Mouse (Mus musculus): Measurements from ENCODE around the gene Rras2. TPM values are rescaled to one million over a fixed set of nuclear protein-coding genes. Genes with fewer than 3 reads are reported as not detected.

The Rras2 gene
- polyA plus RNA-seq, 1 experiment from 2014 or later = 8.1 TPM

DNA sequence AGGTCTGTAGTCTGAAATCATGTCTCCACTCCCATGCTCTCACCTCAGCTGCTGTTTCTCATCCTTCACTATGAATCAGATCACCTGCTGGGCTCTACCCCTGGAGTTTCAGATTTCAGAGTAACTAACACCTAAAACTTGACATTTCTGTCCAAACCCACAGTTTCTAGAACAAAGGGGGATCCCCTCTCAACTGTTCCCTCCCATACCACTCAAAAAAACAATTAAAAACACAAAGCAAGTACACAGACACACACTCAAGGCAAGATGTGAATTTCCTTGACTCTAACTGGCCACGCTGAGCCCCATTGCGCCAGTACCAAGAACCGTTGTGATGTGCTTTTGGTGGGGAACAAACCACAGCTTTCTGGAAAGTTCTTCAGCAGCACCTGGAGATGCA lies 21.8 kb upstream of the Rras2 start:
- Histone ChIP-seq H3K4me3 (ENCODE audit: low read depth, low read length) (no peak overlapping the region), H3K9ac (replicated peaks) (no peak overlapping the region), H3K4me2 (ENCODE audit: low read depth, low read length) (no peak overlapping the region), H3K27ac (ENCODE audit: low read depth) (no peak overlapping the region), H3K27me3 (ENCODE audit: insufficient read depth, low read length) (no peaks in the 10 kb centered on the region), H3K36me3 (replicated peaks; ENCODE audit: insufficient read depth, low read length) (no peaks in the 10 kb centered on the region), H3K9me3 (ENCODE audit: low read length) (no peaks in the 10 kb centered on the region), H3K4me1 (ENCODE audit: insufficient read depth) (peaks cover 4% of the 10 kb centered on the region; the same call in 1 of the 2 replicates)
- WGBS (ENCODE audit: insufficient replicate concordance) = 85% methylated on average over 3 of the region's 3 CpGs
- ATAC-seq = no peak
- TF ChIP-seq EP300 (IDR thresholded peaks at IDR 0.05; ENCODE audit: low read depth) = no peak
- TF ChIP-seq CTCF (IDR thresholded peaks at IDR 0.05; ENCODE audit: low read depth) = no peak
- no peak for DNase-seq

- ATAC-seq = no peak
- WGBS (ENCODE audit: insufficient replicate concordance) = 81% methylated on average over 2 of the region's 2 CpGs
- no peak overlapping the region for H3K27ac ChIP-seq (ENCODE audit: low read depth)
- peaks cover 4% of the 10 kb centered on the region; the same call in 1 of the 2 replicates for H3K4me1 ChIP-seq (ENCODE audit: insufficient read depth)
- DNase-seq = no peak
- H3K4me2 ChIP-seq (ENCODE audit: low read depth, low read length) = no peak overlapping the region
- H3K36me3 ChIP-seq (replicated peaks; ENCODE audit: insufficient read depth, low read length) = no peaks in the 10 kb centered on the region
- H3K27me3 ChIP-seq (ENCODE audit: insufficient read depth, low read length) = no peaks in the 10 kb centered on the region
- no peaks in the 10 kb centered on the region for H3K9me3 ChIP-seq (ENCODE audit: low read length)
- TF ChIP-seq CTCF (IDR thresholded peaks at IDR 0.05; ENCODE audit: low read depth) = no peak
- TF ChIP-seq EP300 (IDR thresholded peaks at IDR 0.05; ENCODE audit: low read depth) = no peak
- no peak overlapping the region for H3K4me3 ChIP-seq (ENCODE audit: low read depth, low read length)
- no peak overlapping the region for H3K9ac ChIP-seq (replicated peaks)
These were observed 20.7 kb upstream of the Rras2 start for GRCm38 (mm10) chr7:114138261-114138660.

DNA sequence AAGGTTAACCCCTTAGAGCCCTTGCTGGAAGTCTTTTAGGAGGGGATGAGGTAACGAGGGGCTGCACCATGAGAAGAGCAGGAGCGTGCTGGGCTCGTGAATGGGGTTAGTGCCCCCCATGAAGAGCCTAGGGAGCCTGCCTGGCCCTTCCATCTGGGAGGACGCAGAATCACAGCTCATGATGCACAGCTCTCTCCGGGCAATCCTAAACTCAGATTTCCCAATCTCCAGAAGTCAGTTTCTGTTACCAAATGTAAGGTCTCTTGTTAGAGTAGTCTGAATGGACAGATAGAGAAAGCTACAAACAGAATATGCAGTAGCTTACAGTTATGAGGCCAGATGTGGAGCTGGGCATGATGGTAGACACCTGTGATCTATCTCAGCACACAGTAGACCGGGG lies 17.6 kb upstream of the Rras2 start:
- no peak for ATAC-seq
- Histone ChIP-seq H3K9ac (replicated peaks) (no peak overlapping the region), H3K27ac (ENCODE audit: low read depth) (no peak overlapping the region), H3K4me3 (ENCODE audit: low read depth, low read length) (no peak overlapping the region), H3K4me2 (ENCODE audit: low read depth, low read length) (no peak overlapping the region), H3K9me3 (ENCODE audit: low read length) (no peaks in the 10 kb centered on the region), H3K27me3 (ENCODE audit: insufficient read depth, low read length) (no peaks in the 10 kb centered on the region), H3K36me3 (replicated peaks; ENCODE audit: insufficient read depth, low read length) (no peaks in the 10 kb centered on the region), H3K4me1 (ENCODE audit: insufficient read depth) (no peaks in the 10 kb centered on the region)
- 50% methylated on average over 6 of the region's 6 CpGs for WGBS (ENCODE audit: insufficient replicate concordance)
- TF ChIP-seq EP300 (IDR thresholded peaks at IDR 0.05; ENCODE audit: low read depth) (no peak), CTCF (IDR thresholded peaks at IDR 0.05; ENCODE audit: low read depth) (no peak)
- no peak for DNase-seq

GRCm38 (mm10) chr7:114133957-114134356 lies 16.4 kb upstream of the Rras2 start:
- no peaks in the 10 kb centered on the region for H3K36me3 ChIP-seq (replicated peaks; ENCODE audit: insufficient read depth, low read length)
- 40% methylated on average over 5 of the region's 5 CpGs for WGBS (ENCODE audit: insufficient replicate concordance)
- no peak for TF ChIP-seq CTCF (IDR thresholded peaks at IDR 0.05; ENCODE audit: low read depth)
- no peak for TF ChIP-seq EP300 (IDR thresholded peaks at IDR 0.05; ENCODE audit: low read depth)
- no peak for DNase-seq
- no peak overlapping the region for H3K4me3 ChIP-seq (ENCODE audit: low read depth, low read length)
- no peak overlapping the region for H3K4me2 ChIP-seq (ENCODE audit: low read depth, low read length)
- no peaks in the 10 kb centered on the region for H3K9me3 ChIP-seq (ENCODE audit: low read length)
- H3K27ac ChIP-seq (ENCODE audit: low read depth) = no peak overlapping the region
- H3K27me3 ChIP-seq (ENCODE audit: insufficient read depth, low read length) = no peaks in the 10 kb centered on the region
- H3K4me1 ChIP-seq (ENCODE audit: insufficient read depth) = no peaks in the 10 kb centered on the region
- ATAC-seq = no peak
- no peak overlapping the region for H3K9ac ChIP-seq (replicated peaks)

- H3K36me3 ChIP-seq (replicated peaks; ENCODE audit: insufficient read depth, low read length) = no peaks in the 10 kb centered on the region
- H3K4me2 ChIP-seq (ENCODE audit: low read depth, low read length) = no peak overlapping the region
- DNase-seq (no peak), ATAC-seq (no peak)
- no peak for TF ChIP-seq CTCF (IDR thresholded peaks at IDR 0.05; ENCODE audit: low read depth)
- TF ChIP-seq EP300 (IDR thresholded peaks at IDR 0.05; ENCODE audit: low read depth) = no peak
- H3K27me3 ChIP-seq (ENCODE audit: insufficient read depth, low read length) = no peaks in the 10 kb centered on the region
- WGBS (ENCODE audit: insufficient replicate concordance) = 60% methylated on average over 8 of the region's 8 CpGs
- no peak overlapping the region for H3K4me3 ChIP-seq (ENCODE audit: low read depth, low read length)
- H3K9ac ChIP-seq (replicated peaks) = no peak overlapping the region
- H3K9me3 ChIP-seq (ENCODE audit: low read length) = no peaks in the 10 kb centered on the region
- no peaks in the 10 kb centered on the region for H3K4me1 ChIP-seq (ENCODE audit: insufficient read depth)
- no peak overlapping the region for H3K27ac ChIP-seq (ENCODE audit: low read depth)
These were observed 14.7 kb upstream of the Rras2 start for GRCm38 (mm10) chr7:114132316-114132715.

- Histone ChIP-seq H3K9me3 (ENCODE audit: low read length) (no peaks in the 10 kb centered on the region), H3K27me3 (ENCODE audit: insufficient read depth, low read length) (no peaks in the 10 kb centered on the region), H3K4me1 (ENCODE audit: insufficient read depth) (no peaks in the 10 kb centered on the region), H3K9ac (replicated peaks) (no peak overlapping the region), H3K4me3 (ENCODE audit: low read depth, low read length) (no peak overlapping the region), H3K27ac (ENCODE audit: low read depth) (no peak overlapping the region), H3K4me2 (ENCODE audit: low read depth, low read length) (no peak overlapping the region), H3K36me3 (replicated peaks; ENCODE audit: insufficient read depth, low read length) (no peaks in the 10 kb centered on the region)
- TF ChIP-seq CTCF (IDR thresholded peaks at IDR 0.05; ENCODE audit: low read depth) (peak; percentile 32; the same call in 1 of the 2 replicates), EP300 (IDR thresholded peaks at IDR 0.05; ENCODE audit: low read depth) (no peak)
- ATAC-seq (no peak), DNase-seq (no peak)
- WGBS (ENCODE audit: insufficient replicate concordance) = 60% methylated on average over 2 of the region's 2 CpGs
These were observed 11.7 kb upstream of the Rras2 start for GRCm38 (mm10) chr7:114129281-114129680.

- no peak for TF ChIP-seq EP300 (IDR thresholded peaks at IDR 0.05; ENCODE audit: low read depth)
- no peak for ATAC-seq
- 46% methylated on average over 7 of the region's 7 CpGs for WGBS (ENCODE audit: insufficient replicate concordance)
These were observed 599 bp upstream of the Rras2 start for GRCm38 (mm10) chr7:114118180-114118579.

More at GRCm38 (mm10) chr7:114118180-114118579, 599 bp upstream of the Rras2 start:
- H3K27ac ChIP-seq (ENCODE audit: low read depth) = no peak overlapping the region
- H3K4me3 ChIP-seq (ENCODE audit: low read depth, low read length) = 0 out of 2 replicates have a peak overlapping the region, but pooled peaks have one; percentile 78
- H3K9ac ChIP-seq (replicated peaks) = no peak overlapping the region
- no peak for DNase-seq
- no peaks in the 10 kb centered on the region for H3K36me3 ChIP-seq (replicated peaks; ENCODE audit: insufficient read depth, low read length)
- H3K4me2 ChIP-seq (ENCODE audit: low read depth, low read length) = peak overlapping the region; percentile 75
- H3K4me1 ChIP-seq (ENCODE audit: insufficient read depth) = no peaks in the 10 kb centered on the region
- no peaks in the 10 kb centered on the region for H3K9me3 ChIP-seq (ENCODE audit: low read length)
- H3K27me3 ChIP-seq (ENCODE audit: insufficient read depth, low read length) = 0 out of 2 replicates have a peak, but pooled peaks cover 3% of the 10 kb centered on the region

Data from liver, postnatal 0 days (tissue).